Mouse (Mus musculus): Measurements from ENCODE around the gene Gadd45gip1. TPM values are rescaled to one million over a fixed set of nuclear protein-coding genes. Genes with fewer than 3 reads are reported as not detected.
A peak's percentile ranks its signal among the peaks of the same experiment; 100 is the strongest.

The Gadd45gip1 gene
- polyA plus RNA-seq, 1 experiment from 2014 or later, result 49.9 TPM

- 0 out of 2 replicates have a peak, but pooled peaks have one; percentile 8 for ATAC-seq (ENCODE audit: insufficient number of reproducible peaks, insufficient read depth, low FRiP score, low read depth)
- Histone ChIP-seq H3K4me3 (ENCODE audit: control insufficient read depth in 1 of 2, insufficient read depth in 1 of 2, low read depth in 1 of 2, low read length in 2 of 2) (peak overlapping the region; percentile 65 to 80), H3K4me1 (ENCODE audit: control insufficient read depth in 2 of 2, insufficient read depth in 2 of 2, low read length in 2 of 2) (peaks cover 8 to 14% of the 10 kb centered on the region in 2 experiments; a peak in 3 of 4 replicates), H3K27ac (replicated peaks in 1 of 2; ENCODE audit: control insufficient read depth in 1 of 2, insufficient read depth in 1 of 2, low read depth in 2 of 2, low read length in 2 of 2) (peak overlapping the region in 1 of 2 experiments; percentile 85; a peak in 3 of 4 replicates), H3K9me3 (ENCODE audit: control insufficient read depth, low read length) (no peaks in the 10 kb centered on the region), H3K9ac (ENCODE audit: low read length) (peak overlapping the region; percentile 95), H3K36me3 (ENCODE audit: control insufficient read depth, insufficient read depth, low read length) (peaks cover 12% of the 10 kb centered on the region), H3K4me2 (ENCODE audit: low read length) (peak overlapping the region; percentile 88), H3K27me3 (ENCODE audit: control insufficient read depth, insufficient read depth, low read length) (peaks cover 47% of the 10 kb centered on the region)
- 1% methylated on average over 90 of the region's 108 CpGs for WGBS
Observed at GRCm38 (mm10) chr8:84799136-84799931, 32.0 kb upstream of the Gadd45gip1 start.

GRCm38 (mm10) chr8:84799999-84800831 lies 31.1 kb upstream of the Gadd45gip1 start, which contains the start of gene Nfix:
Gene Nfix, minus strand, starts transcription at chr8:84800344.
- peak within 1 kb of the TSS; percentile 65 to 80 for H3K4me3 ChIP-seq (ENCODE audit: control insufficient read depth in 1 of 2, insufficient read depth in 1 of 2, low read depth in 1 of 2, low read length in 2 of 2)
- H3K9me3 ChIP-seq (ENCODE audit: control insufficient read depth, low read length), result no peaks in the 10 kb centered on the region
- peak within 1 kb of the TSS; percentile 95 for H3K9ac ChIP-seq (ENCODE audit: low read length)
- peak; percentile 16; the same call in 1 of the 2 replicates for ATAC-seq (ENCODE audit: insufficient number of reproducible peaks, insufficient read depth, low FRiP score, low read depth)
- 2% methylated on average over 51 of the region's 125 CpGs for WGBS
- peaks cover 12% of the 10 kb centered on the region for H3K36me3 ChIP-seq (ENCODE audit: control insufficient read depth, insufficient read depth, low read length)
- peak within 1 kb of the TSS in 1 of 2 experiments; percentile 85; a peak in 3 of 4 replicates for H3K27ac ChIP-seq (replicated peaks in 1 of 2; ENCODE audit: control insufficient read depth in 1 of 2, insufficient read depth in 1 of 2, low read depth in 2 of 2, low read length in 2 of 2)
- peak within 1 kb of the TSS; percentile 88 for H3K4me2 ChIP-seq (ENCODE audit: low read length)
- H3K27me3 ChIP-seq (ENCODE audit: control insufficient read depth, insufficient read depth, low read length), result peaks cover 47% of the 10 kb centered on the region
- H3K4me1 ChIP-seq (ENCODE audit: control insufficient read depth in 2 of 2, insufficient read depth in 2 of 2, low read length in 2 of 2), result peaks cover 8 to 9% of the 10 kb centered on the region in 2 experiments; a peak in 3 of 4 replicates

GRCm38 (mm10) chr8:84806031-84806430 lies 25.3 kb upstream of the Gadd45gip1 start:
- H3K4me2 ChIP-seq (ENCODE audit: low read length), result no peak overlapping the region
- H3K36me3 ChIP-seq (ENCODE audit: control insufficient read depth, insufficient read depth, low read length), result no peaks in the 10 kb centered on the region
- no peak overlapping the region for H3K4me3 ChIP-seq (ENCODE audit: control insufficient read depth in 1 of 2, insufficient read depth in 1 of 2, low read depth in 1 of 2, low read length in 2 of 2)
- WGBS, result 93% methylated on average over 5 of the region's 5 CpGs
- no peak for ATAC-seq (ENCODE audit: insufficient number of reproducible peaks, insufficient read depth, low FRiP score, low read depth)
- 0 out of 2 replicates have a peak, but pooled peaks cover 8% of the 10 kb centered on the region for H3K27me3 ChIP-seq (ENCODE audit: control insufficient read depth, insufficient read depth, low read length)
- peaks cover 5% of the 10 kb centered on the region; the same call in 1 of the 2 replicates for H3K9me3 ChIP-seq (ENCODE audit: control insufficient read depth, low read length)
- no peak overlapping the region for H3K27ac ChIP-seq (replicated peaks in 1 of 2; ENCODE audit: control insufficient read depth in 1 of 2, insufficient read depth in 1 of 2, low read depth in 2 of 2, low read length in 2 of 2)
- H3K4me1 ChIP-seq (ENCODE audit: control insufficient read depth in 2 of 2, insufficient read depth in 2 of 2, low read length in 2 of 2), result peaks cover 0 to 4% of the 10 kb centered on the region in 2 experiments; a peak in 3 of 4 replicates
- H3K9ac ChIP-seq (ENCODE audit: low read length), result no peak overlapping the region

- Histone ChIP-seq H3K4me2 (ENCODE audit: low read length) (no peak overlapping the region), H3K4me3 (ENCODE audit: control insufficient read depth in 1 of 2, insufficient read depth in 1 of 2, low read depth in 1 of 2, low read length in 2 of 2) (no peak overlapping the region), H3K9ac (ENCODE audit: low read length) (no peak overlapping the region), H3K4me1 (ENCODE audit: control insufficient read depth in 2 of 2, insufficient read depth in 2 of 2, low read length in 2 of 2) (peaks cover 0 to 8% of the 10 kb centered on the region in 2 experiments; a peak in 3 of 4 replicates), H3K27me3 (ENCODE audit: control insufficient read depth, insufficient read depth, low read length) (peaks cover 13% of the 10 kb centered on the region), H3K9me3 (ENCODE audit: control insufficient read depth, low read length) (peaks cover 5% of the 10 kb centered on the region; the same call in 1 of the 2 replicates), H3K27ac (replicated peaks in 1 of 2; ENCODE audit: control insufficient read depth in 1 of 2, insufficient read depth in 1 of 2, low read depth in 2 of 2, low read length in 2 of 2) (no peak overlapping the region), H3K36me3 (ENCODE audit: control insufficient read depth, insufficient read depth, low read length) (no peaks in the 10 kb centered on the region)
- ATAC-seq (ENCODE audit: insufficient number of reproducible peaks, insufficient read depth, low FRiP score, low read depth), result no peak; the same call in 1 of the 2 replicates
- WGBS, result 51% methylated on average over 12 of the region's 12 CpGs
Observed at GRCm38 (mm10) chr8:84809109-84809940, 22.0 kb upstream of the Gadd45gip1 start.

- 75% methylated on average over 5 of the region's 5 CpGs for WGBS
- H3K4me2 ChIP-seq (ENCODE audit: low read length), result no peak overlapping the region
- no peak overlapping the region for H3K4me3 ChIP-seq (ENCODE audit: control insufficient read depth in 1 of 2, insufficient read depth in 1 of 2, low read depth in 1 of 2, low read length in 2 of 2)
- no peak overlapping the region for H3K9ac ChIP-seq (ENCODE audit: low read length)
- no peaks in the 10 kb centered on the region for H3K36me3 ChIP-seq (ENCODE audit: control insufficient read depth, insufficient read depth, low read length)
- peaks cover 0 to 10% of the 10 kb centered on the region in 2 experiments; a peak in 3 of 4 replicates for H3K4me1 ChIP-seq (ENCODE audit: control insufficient read depth in 2 of 2, insufficient read depth in 2 of 2, low read length in 2 of 2)
- no peak for ATAC-seq (ENCODE audit: insufficient number of reproducible peaks, insufficient read depth, low FRiP score, low read depth)
- no peak overlapping the region for H3K27ac ChIP-seq (replicated peaks in 1 of 2; ENCODE audit: control insufficient read depth in 1 of 2, insufficient read depth in 1 of 2, low read depth in 2 of 2, low read length in 2 of 2)
- peaks cover 13% of the 10 kb centered on the region for H3K27me3 ChIP-seq (ENCODE audit: control insufficient read depth, insufficient read depth, low read length)
- peaks cover 5% of the 10 kb centered on the region; the same call in 1 of the 2 replicates for H3K9me3 ChIP-seq (ENCODE audit: control insufficient read depth, low read length)
Observed at GRCm38 (mm10) chr8:84809941-84810280, 21.4 kb upstream of the Gadd45gip1 start.

GRCm38 (mm10) chr8:84810896-84811295 lies 20.4 kb upstream of the Gadd45gip1 start:
- ATAC-seq (ENCODE audit: insufficient number of reproducible peaks, insufficient read depth, low FRiP score, low read depth), result peak; percentile 73
- peaks cover 4% of the 10 kb centered on the region; the same call in 1 of the 2 replicates for H3K9me3 ChIP-seq (ENCODE audit: control insufficient read depth, low read length)
- WGBS, result under 1% methylated on average over 32 of the region's 32 CpGs
- H3K27me3 ChIP-seq (ENCODE audit: control insufficient read depth, insufficient read depth, low read length), result peaks cover 13% of the 10 kb centered on the region
- no peak overlapping the region for H3K27ac ChIP-seq (replicated peaks in 1 of 2; ENCODE audit: control insufficient read depth in 1 of 2, insufficient read depth in 1 of 2, low read depth in 2 of 2, low read length in 2 of 2)
- H3K4me3 ChIP-seq (ENCODE audit: control insufficient read depth in 1 of 2, insufficient read depth in 1 of 2, low read depth in 1 of 2, low read length in 2 of 2), result peak overlapping the region; percentile 18 to 37
- H3K4me2 ChIP-seq (ENCODE audit: low read length), result peak overlapping the region; percentile 71
- H3K9ac ChIP-seq (ENCODE audit: low read length), result peak overlapping the region; percentile 52; the same call in 1 of the 2 replicates
- peaks cover 0 to 15% of the 10 kb centered on the region in 2 experiments; a peak in 3 of 4 replicates for H3K4me1 ChIP-seq (ENCODE audit: control insufficient read depth in 2 of 2, insufficient read depth in 2 of 2, low read length in 2 of 2)
- H3K36me3 ChIP-seq (ENCODE audit: control insufficient read depth, insufficient read depth, low read length), result no peaks in the 10 kb centered on the region

Measured in heart, embryonic 14.5 days (tissue).